Mouse (Mus musculus) erythroblast, embryonic 14.5 days (primary cell): ENCODE measurements around the gene Vangl2. TPM values are rescaled to one million over a fixed set of nuclear protein-coding genes. Genes with fewer than 3 reads are reported as not detected.

Experiments
- H3K27me3 ChIP-seq: 2 replicates; pipeline ENCODE4 v1.6.1; 2012; ENCODE audit warnings: inconsistent platforms; ENCODE audit not compliant: control insufficient read depth
- H3K36me3 ChIP-seq: 2 replicates; pipeline ENCODE4 v1.6.1; 2012; ENCODE audit warnings: mild to moderate bottlenecking, inconsistent platforms; ENCODE audit not compliant: control insufficient read depth
- H3K4me1 ChIP-seq: 2 replicates; pipeline ENCODE4 v1.6.1; 2012; ENCODE audit warnings: inconsistent platforms; ENCODE audit not compliant: control insufficient read depth
- H3K4me3 ChIP-seq: replicated peaks from 2 replicates; pipeline ENCODE3; 2012; ENCODE audit warnings: moderate library complexity, mild to moderate bottlenecking, inconsistent platforms
- H3K9me3 ChIP-seq: 2 replicates; pipeline ENCODE4 v1.6.1; 2012; ENCODE audit warnings: low read length, inconsistent platforms, mixed read lengths; ENCODE audit not compliant: control insufficient read depth
- GATA1 ChIP-seq: IDR thresholded peaks from 2 replicates; pipeline ENCODE4 v1.6.1; 2012; ENCODE audit warnings: low read length, inconsistent platforms, mixed read lengths
- TAL1 ChIP-seq: IDR thresholded peaks from 3 replicates; pipeline ENCODE4 v1.6.1; 2012; ENCODE audit warnings: low read length, inconsistent platforms, mixed read lengths
- polyA plus RNA-seq: library from polyadenylated mRNA; stranded (reverse); fragments of >175 nt; gene quantifications from 2 replicates; pipeline ENCODE4 v1.2.3, GENCODE M21; 2012

Vangl2 gene
- polyA plus RNA-seq, 1 experiment: 0.01 TPM

DNA sequence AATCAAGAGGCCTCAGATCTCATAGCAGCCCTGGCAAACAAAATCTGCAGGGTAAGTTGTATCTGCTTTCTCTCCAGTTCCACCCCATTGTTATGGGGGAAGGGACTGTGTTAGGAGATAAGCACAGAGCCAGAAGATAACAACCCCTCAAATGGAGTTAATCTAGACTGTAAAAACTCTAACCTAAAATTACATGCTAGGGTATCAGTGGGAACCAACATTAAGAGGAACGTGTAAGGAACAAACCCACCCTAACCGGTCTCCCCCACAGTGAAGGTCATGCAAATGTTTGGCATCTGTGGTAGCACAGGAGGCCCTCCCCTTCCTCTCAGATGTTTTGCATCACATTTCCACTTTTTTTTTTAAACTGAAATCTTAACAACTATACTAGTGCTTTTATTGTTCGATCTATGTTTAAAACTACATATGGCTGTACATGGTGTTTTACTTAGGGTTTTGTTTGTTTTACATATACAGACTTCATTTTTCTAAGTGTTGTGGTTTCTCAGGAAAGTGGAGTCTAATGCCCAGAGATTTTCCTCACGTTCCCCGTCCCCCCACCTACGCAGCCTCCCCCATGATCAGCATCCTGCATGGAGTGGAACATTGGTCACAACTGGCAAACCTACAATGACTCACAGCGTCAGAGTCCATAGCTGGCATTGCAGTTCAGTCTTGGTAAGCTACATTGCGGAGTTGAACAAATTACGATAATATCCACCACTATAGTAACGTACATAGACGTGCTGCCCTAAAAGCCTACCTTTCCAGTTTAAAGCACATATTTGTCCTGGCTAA is 33.1 kb downstream of the Vangl2 start:
- Histone ChIP-seq H3K4me1 (no peaks in the 10 kb centered on the region), H3K9me3 (no peaks in the 10 kb centered on the region), H3K4me3 (no peak overlapping the region), H3K36me3 (no peaks in the 10 kb centered on the region), H3K27me3 (no peaks in the 10 kb centered on the region)
- TF ChIP-seq GATA1: no peak
- no peak for TF ChIP-seq TAL1

GRCm38 (mm10) chr1:171994501-171994900 is 33.7 kb downstream of the Vangl2 start:
- no peaks in the 10 kb centered on the region for H3K27me3 ChIP-seq
- no peak overlapping the region for H3K4me3 ChIP-seq
- TF ChIP-seq TAL1: no peak
- no peak for TF ChIP-seq GATA1
- H3K4me1 ChIP-seq: no peaks in the 10 kb centered on the region
- no peaks in the 10 kb centered on the region for H3K9me3 ChIP-seq
- H3K36me3 ChIP-seq: no peaks in the 10 kb centered on the region

- Histone ChIP-seq H3K4me3 (no peak overlapping the region), H3K4me1 (no peaks in the 10 kb centered on the region), H3K27me3 (no peaks in the 10 kb centered on the region), H3K9me3 (no peaks in the 10 kb centered on the region), H3K36me3 (no peaks in the 10 kb centered on the region)
- no peak for TF ChIP-seq GATA1
- TF ChIP-seq TAL1: no peak
Observed at GRCm38 (mm10) chr1:171992901-171993530, 35.2 kb downstream of the Vangl2 start.

DNA sequence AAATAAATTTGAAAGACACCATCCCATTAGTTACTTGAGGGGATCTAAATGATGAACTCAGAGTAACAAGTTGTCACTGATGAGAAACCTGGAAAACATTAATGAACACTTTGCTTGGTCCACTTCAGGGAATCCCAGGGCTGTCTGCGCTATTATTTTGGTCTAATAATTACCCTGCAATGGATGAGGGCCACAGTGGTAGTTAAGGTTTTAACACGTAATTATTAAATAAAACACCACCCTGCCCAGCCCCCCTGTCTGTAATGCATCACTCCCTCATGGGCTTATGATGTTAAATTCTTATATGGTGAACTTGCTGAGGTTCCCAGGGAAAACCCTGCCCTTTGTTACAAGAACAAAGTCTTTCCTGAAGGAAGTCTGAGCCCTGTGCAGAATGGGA is 36.4 kb downstream of the Vangl2 start:
- Histone ChIP-seq H3K36me3 (no peaks in the 10 kb centered on the region), H3K4me1 (no peaks in the 10 kb centered on the region), H3K4me3 (no peak overlapping the region), H3K9me3 (no peaks in the 10 kb centered on the region), H3K27me3 (no peaks in the 10 kb centered on the region)
- TF ChIP-seq GATA1: no peak
- TF ChIP-seq TAL1: no peak

- no peak overlapping the region for H3K4me3 ChIP-seq
- TF ChIP-seq TAL1 (no peak), GATA1 (no peak)
- no peaks in the 10 kb centered on the region for H3K36me3 ChIP-seq
- H3K4me1 ChIP-seq: no peaks in the 10 kb centered on the region
- H3K27me3 ChIP-seq: no peaks in the 10 kb centered on the region
- H3K9me3 ChIP-seq: no peaks in the 10 kb centered on the region
Observed at GRCm38 (mm10) chr1:171984121-171984520, 44.1 kb downstream of the Vangl2 start.

DNA sequence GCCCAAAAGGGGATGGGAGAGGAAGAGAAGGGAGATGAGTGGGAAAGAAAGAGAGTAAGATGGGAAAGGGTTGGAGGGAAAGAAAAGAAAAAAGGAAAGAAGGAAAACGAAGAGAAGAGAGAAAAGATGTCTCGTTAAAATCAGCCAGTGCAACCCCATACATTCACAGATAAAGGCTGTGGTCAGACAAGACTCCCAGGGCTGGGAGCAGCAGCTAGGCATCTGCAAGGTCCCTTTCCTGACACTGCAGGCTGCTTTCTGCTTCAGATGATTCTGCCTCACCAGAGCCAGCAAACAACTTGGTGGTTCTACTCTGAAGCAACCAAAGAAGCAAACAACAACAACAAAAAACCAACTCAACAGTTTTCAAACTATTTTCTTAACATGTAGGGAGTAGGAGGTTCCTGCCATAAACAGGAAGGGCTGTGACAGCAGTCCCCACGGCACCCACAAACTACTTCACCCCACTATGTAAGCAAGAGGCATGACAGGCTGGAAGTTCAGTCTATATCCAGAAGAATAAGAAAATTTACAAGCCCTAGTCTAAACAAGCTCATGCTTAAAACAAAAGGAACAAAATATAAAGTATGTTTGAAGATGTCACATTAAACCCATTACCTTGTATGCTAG is 44.8 kb downstream of the Vangl2 start:
- H3K27me3 ChIP-seq: no peaks in the 10 kb centered on the region
- H3K36me3 ChIP-seq: no peaks in the 10 kb centered on the region
- no peaks in the 10 kb centered on the region for H3K9me3 ChIP-seq
- no peak for TF ChIP-seq GATA1
- no peak for TF ChIP-seq TAL1
- no peaks in the 10 kb centered on the region for H3K4me1 ChIP-seq
- no peak overlapping the region for H3K4me3 ChIP-seq

GRCm38 (mm10) chr1:171982740-171983139 is 45.5 kb downstream of the Vangl2 start:
- no peaks in the 10 kb centered on the region for H3K36me3 ChIP-seq
- TF ChIP-seq TAL1: no peak
- H3K4me1 ChIP-seq: no peaks in the 10 kb centered on the region
- H3K27me3 ChIP-seq: no peaks in the 10 kb centered on the region
- no peak overlapping the region for H3K4me3 ChIP-seq
- H3K9me3 ChIP-seq: no peaks in the 10 kb centered on the region

DNA sequence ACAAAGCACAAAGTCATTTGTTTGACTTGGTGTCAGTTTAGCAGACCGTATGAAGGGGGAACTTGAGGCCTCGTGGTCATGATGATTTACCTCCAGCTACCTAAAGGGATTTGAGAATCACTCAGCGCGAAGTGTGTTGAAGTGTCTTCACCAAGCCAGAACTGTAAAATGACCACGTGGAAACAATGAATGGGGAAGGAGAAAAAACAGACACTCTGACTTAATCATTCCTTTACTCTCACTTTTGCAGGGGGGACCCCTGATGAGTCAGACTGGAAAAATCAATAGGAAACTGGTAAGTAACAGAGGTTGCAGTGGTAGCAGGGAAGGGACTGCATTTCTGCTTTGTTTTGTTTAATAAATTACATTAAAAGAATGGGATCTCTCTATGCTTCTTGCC is 46.1 kb downstream of the Vangl2 start:
- no peaks in the 10 kb centered on the region for H3K27me3 ChIP-seq
- no peaks in the 10 kb centered on the region for H3K4me1 ChIP-seq
- no peaks in the 10 kb centered on the region for H3K36me3 ChIP-seq
- no peaks in the 10 kb centered on the region for H3K9me3 ChIP-seq
- TF ChIP-seq TAL1 (no peak), GATA1 (no peak)
- H3K4me3 ChIP-seq: no peak overlapping the region

DNA sequence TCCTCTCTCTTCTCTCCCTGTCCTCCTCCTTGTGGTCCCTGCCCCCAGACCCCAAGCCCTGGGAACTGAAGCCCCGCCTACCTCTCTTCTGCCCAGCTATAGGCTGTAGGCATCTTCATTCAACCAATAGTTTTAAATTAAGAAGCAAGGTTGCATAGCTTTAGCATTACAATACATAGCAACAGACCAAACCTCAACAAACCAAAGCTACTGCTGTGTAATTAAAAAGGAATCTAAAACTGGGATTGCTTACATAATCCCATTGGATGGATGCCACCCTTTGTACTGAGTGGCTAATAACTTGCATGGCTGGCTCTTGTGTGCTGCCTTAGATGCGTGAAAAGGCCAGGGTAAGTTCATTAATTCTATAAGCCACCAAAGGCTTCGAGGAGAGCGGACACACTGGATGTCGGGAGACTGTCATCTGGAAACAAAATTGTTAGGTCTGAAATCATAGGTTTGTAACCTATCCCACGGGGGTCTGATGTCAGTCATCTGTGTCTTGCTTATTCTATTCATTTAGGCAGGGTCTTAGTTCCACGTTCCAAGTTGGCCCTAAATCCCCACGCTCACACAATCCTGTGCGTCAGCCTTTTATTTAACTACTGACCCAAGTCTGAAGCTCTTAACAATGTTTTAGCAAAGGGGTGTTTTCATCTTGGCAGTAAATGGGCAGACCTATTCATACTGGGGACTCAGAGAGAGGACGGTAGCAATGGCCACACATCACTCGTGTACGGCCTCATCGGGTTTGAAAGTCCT is 48.1 kb downstream of the Vangl2 start:
- no peaks in the 10 kb centered on the region for H3K9me3 ChIP-seq
- H3K4me1 ChIP-seq: no peaks in the 10 kb centered on the region
- TF ChIP-seq TAL1 (no peak), GATA1 (no peak)
- H3K4me3 ChIP-seq: no peak overlapping the region
- no peaks in the 10 kb centered on the region for H3K36me3 ChIP-seq
- H3K27me3 ChIP-seq: no peaks in the 10 kb centered on the region
